Mouse (Mus musculus): ENCODE data around the gene Ccdc150. TPM values are rescaled to one million over a fixed set of nuclear protein-coding genes. Genes with fewer than 3 reads are reported as not detected.

Gene Ccdc150
- total RNA-seq, 2 experiments from 2014 or later = 0.13 to 0.20 TPM

Other genes starting within 250 kb of the Ccdc150 start
- gene Hecw2, start 55.5 kb upstream of the Ccdc150 start, total RNA-seq (2021) = 10 to 100 TPM; 24.7 to 28.1 TPM
- gene Gtf3c3, start 188.3 kb downstream of the Ccdc150 start, total RNA-seq (2021) = 10 to 100 TPM; 23.9 to 24.7 TPM

Measured in layer of hippocampus, adult 18-20 months (tissue).